Mouse (Mus musculus) heart, adult 2 months (tissue): ENCODE data around the gene Zfp879. TPM values are rescaled to one million over a fixed set of nuclear protein-coding genes. Genes with fewer than 3 reads are reported as not detected.

Experiments used
- DNase-seq, 2 experiments: peaks; one replicate each; pipeline ENCODE4 v3.0.0; 2021
- H3K27ac ChIP-seq: fragments of 200-600 bp; 2 replicates; pipeline ENCODE4 v1.8.1; 2022
- H3K27me3 ChIP-seq: fragments of 200-500 bp; 2 replicates; pipeline ENCODE4 v1.6.1; 2012; ENCODE audit warnings: mild to moderate bottlenecking, low read length, inconsistent platforms, mixed read lengths; ENCODE audit not compliant: control insufficient read depth, insufficient read depth
- H3K36me3 ChIP-seq: fragments of 200-500 bp; 2 replicates; pipeline ENCODE4 v1.6.1; 2012; ENCODE audit warnings: low read length, inconsistent platforms; ENCODE audit not compliant: control insufficient read depth, insufficient read depth
- H3K4me1 ChIP-seq: fragments of 200-500 bp; 2 replicates; pipeline ENCODE4 v1.6.1; 2011; ENCODE audit warnings: low read length; ENCODE audit not compliant: control insufficient read depth, insufficient read depth
- H3K4me3 ChIP-seq: fragments of 200-600 bp; 2 replicates; pipeline ENCODE4 v1.8.1; 2022
- H3K79me2 ChIP-seq: fragments of 200-500 bp; replicated peaks from 2 replicates; pipeline ENCODE4 v1.6.1; 2012; ENCODE audit warnings: mild to moderate bottlenecking, inconsistent platforms, low read length, moderate library complexity, mixed read lengths; ENCODE audit not compliant: control insufficient read depth, insufficient read depth
- H3K9ac ChIP-seq: fragments of 200-500 bp; 2 replicates; pipeline ENCODE4 v1.6.1; 2012; ENCODE audit warnings: low read depth, mild to moderate bottlenecking, control low read depth, inconsistent platforms, low read length, mixed read lengths
- POLR2A ChIP-seq: fragments of 200-500 bp; IDR thresholded peaks from 2 replicates; pipeline ENCODE4 v1.6.1; 2011; ENCODE audit warnings: mild to moderate bottlenecking, low read depth, low read length, control low read depth; ENCODE audit not compliant: insufficient read depth
- WGBS: fragments of 180-500 bp; shearing (Covaris S2); methylation state at CpG from one replicate; pipeline ENCODE4 v1.1.7; 2018; 5-methylcytosine and 5-hydroxymethylcytosine counted together
- intact Hi-C: fragments of 180-260 bp; cut with DNase I; formaldehyde crosslinking; loops from one replicate; pipeline ENCODE4 v1.15.1; 2025
- polyA plus RNA-seq: library from polyadenylated mRNA; depleted of rRNA; stranded (reverse); fragments of >200 nt; gene quantifications from 2 replicates; pipeline ENCODE4 v1.2.3, GENCODE M21; 2012; rRNA removed
- total RNA-seq, 2 experiments: library from RNA; stranded (reverse); gene quantifications; 2 replicates each; pipeline ENCODE4 v1.2.3; 2021

Gene Zfp879
- total and polyA plus RNA-seq, 3 experiments, result 0.37 to 1.7 (median 1.4) TPM

- intact Hi-C loops, result no loop called here
- no peak for TF ChIP-seq POLR2A
- Histone ChIP-seq H3K27me3 (no peaks in the 10 kb centered on the region), H3K9ac (no peak overlapping the region), H3K27ac (no peak overlapping the region), H3K4me3 (no peak overlapping the region), H3K36me3 (no peaks in the 10 kb centered on the region), H3K4me1 (no peaks in the 10 kb centered on the region), H3K79me2 (no peaks in the 10 kb centered on the region)
- DNase-seq, result no peak
- 81% methylated on average over 11 of the region's 11 CpGs for WGBS
Measured at GRCm38 (mm10) chr11:50797674-50798073, 43.7 kb downstream of the Zfp879 start.

Other genes with a start within 250 kb of the Zfp879 start
- 10 to 100 TPM in 1 of 2 experiments, 1 to 10 TPM in 1; 8.0 to 10.6 TPM for gene Adamts2, start 239.5 kb downstream of the Zfp879 start, total RNA-seq
- gene Adamts2, start 239.5 kb downstream of the Zfp879 start, polyA plus RNA-seq, result 14.4 and 18.9 TPM in 2 replicates
- 1 to 10 TPM; 2.9 to 4.1 TPM for gene Zfp354c, start 13.8 kb downstream of the Zfp879 start, total RNA-seq
- gene Zfp354c, start 13.8 kb downstream of the Zfp879 start, polyA plus RNA-seq, result 0.70 and 2.2 TPM in 2 replicates
- gene Grm6, start 9.1 kb upstream of the Zfp879 start, total RNA-seq, result under 1 TPM in 1 of 2 experiments, not detected in 1; 0.07 TPM
- gene Grm6, start 9.1 kb upstream of the Zfp879 start, polyA plus RNA-seq, result 0.06 TPM in 1 of 2 replicates, not detected in the other
- 1 to 10 TPM in 1 of 2 experiments, under 1 TPM in 1; 0.78 to 1.3 TPM for gene Zfp454, start 46.1 kb upstream of the Zfp879 start, total RNA-seq
- gene Zfp454, start 46.1 kb upstream of the Zfp879 start, polyA plus RNA-seq, result 0.27 and 1.5 TPM in 2 replicates
- gene Zfp2, start 74.6 kb upstream of the Zfp879 start, total RNA-seq, result 1 to 10 TPM; 2.9 to 3.0 TPM
- 0.78 and 3.2 TPM in 2 replicates for gene Zfp2, start 74.6 kb upstream of the Zfp879 start, polyA plus RNA-seq
- 1 to 10 TPM; 1.3 TPM for gene Zfp354b, start 90.1 kb upstream of the Zfp879 start, total RNA-seq
- 0.45 and 0.79 TPM in 2 replicates for gene Zfp354b, start 90.1 kb upstream of the Zfp879 start, polyA plus RNA-seq
- not detected for gene 4933414I15Rik, start 102.2 kb upstream of the Zfp879 start, total RNA-seq
- gene 4933414I15Rik, start 102.2 kb upstream of the Zfp879 start, polyA plus RNA-seq, result not detected in 2 replicates
- gene Prop1, start 112.2 kb upstream of the Zfp879 start, total RNA-seq, result not detected
- gene Prop1, start 112.2 kb upstream of the Zfp879 start, polyA plus RNA-seq, result not detected in 2 replicates
- gene Olfr1378, start 125.0 kb upstream of the Zfp879 start, total RNA-seq, result not detected
- gene Olfr1378, start 125.0 kb upstream of the Zfp879 start, polyA plus RNA-seq, result not detected in 2 replicates
- gene Olfr1377, start 140.4 kb upstream of the Zfp879 start, total RNA-seq, result not detected
- gene Olfr1377, start 140.4 kb upstream of the Zfp879 start, polyA plus RNA-seq, result not detected in 2 replicates
- not detected for gene Olfr51, start 162.0 kb upstream of the Zfp879 start, total RNA-seq
- gene Olfr51, start 162.0 kb upstream of the Zfp879 start, polyA plus RNA-seq, result not detected in 2 replicates
- not detected for gene Olfr54, start 172.7 kb upstream of the Zfp879 start, total RNA-seq
- not detected in 2 replicates for gene Olfr54, start 172.7 kb upstream of the Zfp879 start, polyA plus RNA-seq
- not detected for gene Olfr1375, start 206.6 kb upstream of the Zfp879 start, total RNA-seq
- not detected in 2 replicates for gene Olfr1375, start 206.6 kb upstream of the Zfp879 start, polyA plus RNA-seq
- 1 to 10 TPM; 1.2 to 1.3 TPM for gene Zfp354a, start 217.7 kb upstream of the Zfp879 start, total RNA-seq
- gene Zfp354a, start 217.7 kb upstream of the Zfp879 start, polyA plus RNA-seq, result 0.86 and 1.3 TPM in 2 replicates